Mouse (Mus musculus) liver, postnatal 0 days (tissue): Measurements from ENCODE around the gene Podn.

Source experiments
- CTCF ChIP-seq: sonication (generic); IDR thresholded peaks from 2 replicates; pipeline ENCODE4 v1.5.1; 2016; ENCODE audit warnings: antibody characterized with exemption, low read depth
- EP300 ChIP-seq: IDR thresholded peaks from 2 replicates; pipeline ENCODE4 v1.6.1; 2016; ENCODE audit warnings: antibody characterized with exemption, low read depth, mild to moderate bottlenecking

DNA sequence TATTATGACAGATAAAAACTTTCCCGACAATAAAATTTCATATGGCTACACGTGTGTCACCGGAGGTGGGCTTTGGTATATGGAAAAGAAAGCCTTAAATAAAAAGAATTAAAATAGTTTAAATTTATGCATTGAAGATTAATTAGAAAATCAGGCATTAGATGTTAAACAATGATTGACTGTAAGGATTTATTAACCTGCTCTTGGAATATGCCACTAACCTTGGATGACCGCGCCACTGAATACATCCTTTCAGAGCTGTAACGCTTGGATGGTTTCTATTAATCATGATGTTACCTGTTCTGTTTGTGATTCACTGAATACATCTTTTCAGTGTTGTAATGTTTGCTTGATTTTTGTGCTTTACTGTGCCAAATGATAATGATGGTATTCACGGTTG lies 13.5 kb upstream of the Podn start:
- TF ChIP-seq EP300 (no peak), CTCF (no peak)
